Mouse (Mus musculus): ENCODE measurements around the gene Rpl35a. TPM values are rescaled to one million over a fixed set of nuclear protein-coding genes. Genes with fewer than 3 reads are reported as not detected.

Gene Rpl35a
- polyA plus RNA-seq, 1 experiment from 2014 or later: 477 TPM

MicroRNAs within 50 kb of the gene (microRNA counts, 519-probe panel; counts per million panel counts)
- microRNA mmu-miR-1947: not detected

Small RNA genes lying within 50 kb of the gene (microRNA-seq; reads per million reads assigned to microRNA genes)
- gene Gm22231 (not detected), gene Mir1947 (8.7 reads per million, percentile 33 among the genes with 10 or more reads in this experiment)

Other genes starting within 250 kb of the Rpl35a start
- not detected in 2 replicates for gene Smbd1, start 246.0 kb upstream of the Rpl35a start, polyA plus RNA-seq (2014; fragmentation: Nextera tagmentation; extraction: Ambion mirVana)
- 167 and 171 TPM in 2 replicates for gene Fyttd1, start 179.0 kb upstream of the Rpl35a start, polyA plus RNA-seq (2014; fragmentation: Nextera tagmentation; extraction: Ambion mirVana)
- 30.0 TPM in 2 replicates for gene Rubcn, start 178.7 kb upstream of the Rpl35a start, polyA plus RNA-seq (2014; fragmentation: Nextera tagmentation; extraction: Ambion mirVana)
- gene Lrch3, start 142.4 kb upstream of the Rpl35a start, polyA plus RNA-seq (2014; fragmentation: Nextera tagmentation; extraction: Ambion mirVana): 35.2 and 51.7 TPM in 2 replicates
- 4.7 and 6.2 TPM in 2 replicates for gene Iqcg, start 235 bp upstream of the Rpl35a start, polyA plus RNA-seq (2014; fragmentation: Nextera tagmentation; extraction: Ambion mirVana)
- gene Lmln, start 6.1 kb downstream of the Rpl35a start, polyA plus RNA-seq (2014; fragmentation: Nextera tagmentation; extraction: Ambion mirVana): 2.9 and 3.2 TPM in 2 replicates
- 16.4 and 21.5 TPM in 2 replicates for gene Osbpl11, start 128.6 kb downstream of the Rpl35a start, polyA plus RNA-seq (2014; fragmentation: Nextera tagmentation; extraction: Ambion mirVana)
- 77.8 and 98.2 TPM in 2 replicates for gene Snx4, start 195.0 kb downstream of the Rpl35a start, polyA plus RNA-seq (2014; fragmentation: Nextera tagmentation; extraction: Ambion mirVana)